Mouse (Mus musculus) kidney, embryonic 14.5 days (tissue): ENCODE measurements around the gene Alkbh7. TPM values are rescaled to one million over a fixed set of nuclear protein-coding genes. Genes with fewer than 3 reads are reported as not detected.

Experiments used
- ATAC-seq: fragments of 200-750 bp; cut with Nextera tagmentation; 2 replicates; pipeline ENCODE4 v1.8.0; 2017; ENCODE audit warnings: moderate number of reproducible peaks, mild to moderate bottlenecking, moderate TSS enrichment, moderate library complexity; ENCODE audit not compliant: low FRiP score, low TSS enrichment
- H3K27ac ChIP-seq: fragments of 300-500 bp; sonication (generic); 2 replicates; pipeline ENCODE4 v1.5.1; 2014; ENCODE audit warnings: low read depth, mild to moderate bottlenecking, low read length, moderate library complexity, mixed read lengths
- H3K27me3 ChIP-seq: fragments of 300-500 bp; sonication (generic); 2 replicates; pipeline ENCODE4 v1.6.1; 2014; ENCODE audit warnings: mild to moderate bottlenecking, low read length; ENCODE audit not compliant: control insufficient read depth, insufficient read depth
- H3K36me3 ChIP-seq: fragments of 300-500 bp; sonication (generic); 2 replicates; pipeline ENCODE4 v1.6.1; 2014; ENCODE audit warnings: low read length, mixed read lengths; ENCODE audit not compliant: control insufficient read depth, insufficient read depth
- H3K4me1 ChIP-seq: fragments of 300-500 bp; sonication (generic); 2 replicates; pipeline ENCODE4 v1.6.1; 2014; ENCODE audit warnings: low read length, mixed read lengths; ENCODE audit not compliant: control insufficient read depth, insufficient read depth
- H3K4me2 ChIP-seq: fragments of 300-500 bp; sonication (generic); replicated peaks from 2 replicates; pipeline ENCODE4 v1.6.1; 2014; ENCODE audit warnings: low read depth, mild to moderate bottlenecking, low read length
- H3K4me3 ChIP-seq: fragments of 300-500 bp; sonication (generic); 2 replicates; pipeline ENCODE4 v1.5.1; 2014; ENCODE audit warnings: mild to moderate bottlenecking, low read length
- H3K9ac ChIP-seq: fragments of 300-500 bp; sonication (generic); 2 replicates; pipeline ENCODE4 v1.6.1; 2014; ENCODE audit warnings: low read depth, mild to moderate bottlenecking, low read length, moderate library complexity
- H3K9me3 ChIP-seq: fragments of 300-500 bp; sonication (generic); 2 replicates; pipeline ENCODE4 v1.6.1; 2016; ENCODE audit warnings: low read length; ENCODE audit not compliant: control insufficient read depth
- WGBS: fragments of 180-500 bp; shearing (Covaris S2); extraction: QIAGEN DNeasy Blood & Tissue Kit; methylation state at CpG from one replicate; pipeline ENCODE4 v1.1.7; 2014; 5-methylcytosine and 5-hydroxymethylcytosine counted together
- polyA plus RNA-seq: library from polyadenylated mRNA; unstranded; fragments of >200 nt; fragmentation: Nextera tagmentation; extraction: Ambion mirVana; gene quantifications from 2 replicates; pipeline ENCODE4 v1.2.1, GENCODE M21; 2014

Gene Alkbh7
- polyA plus RNA-seq, 1 experiment from 2014 or later: 54.8 TPM

- 1% methylated on average over 51 of the region's 51 CpGs for WGBS
- ATAC-seq: peak; percentile 94
Observed at GRCm38 (mm10) chr17:57011236-57012141, 14.3 kb downstream of the Alkbh7 start, which contains the start of the genes Gtf2f1 and Gm17949. Gene Gtf2f1 (minus strand): TSS chr17:57011288. Gene Gm17949 (plus strand): TSS chr17:57011469.

DNA sequence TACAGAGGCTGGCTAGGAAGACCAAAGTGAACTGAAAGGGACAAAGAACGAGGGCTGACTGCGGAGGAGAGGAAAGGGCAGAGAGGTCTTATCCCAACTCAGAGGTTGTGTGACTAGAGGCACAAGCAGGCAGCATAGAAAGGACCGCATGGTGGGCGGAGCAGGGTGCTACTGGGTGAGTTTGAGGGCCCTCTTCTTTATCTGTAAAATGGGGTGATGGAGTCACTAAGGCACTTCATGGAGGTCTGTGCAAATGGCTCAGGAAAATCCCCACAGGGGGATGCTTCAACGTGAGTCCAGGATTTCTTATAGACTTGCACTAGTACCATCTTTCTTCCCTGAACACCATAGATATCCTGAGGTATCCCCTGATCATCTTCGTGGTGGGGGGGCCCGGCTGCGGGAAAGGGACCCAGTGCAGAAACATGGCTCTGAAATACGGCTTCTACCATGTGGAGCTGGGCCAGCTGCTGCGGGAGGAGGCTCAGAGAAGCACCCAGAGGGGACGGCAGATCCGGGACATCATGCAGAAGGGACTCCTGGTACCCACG lies 15.2 kb downstream of the Alkbh7 start:
- H3K4me3 ChIP-seq: peak overlapping the region; percentile 86
- peak overlapping the region; percentile 74 for H3K4me2 ChIP-seq
- H3K9me3 ChIP-seq: no peaks in the 10 kb centered on the region
- H3K4me1 ChIP-seq: peaks cover 12% of the 10 kb centered on the region; the same call in 1 of the 2 replicates
- H3K27me3 ChIP-seq: no peaks in the 10 kb centered on the region
- peaks cover 20% of the 10 kb centered on the region for H3K36me3 ChIP-seq
- ATAC-seq: no peak; the same call in 1 of the 2 replicates
- peak overlapping the region; percentile 74; the same call in 1 of the 2 replicates for H3K9ac ChIP-seq
- H3K27ac ChIP-seq: peak overlapping the region; percentile 74
- 69% methylated on average over 13 of the region's 13 CpGs for WGBS

More at GRCm38 (mm10) chr17:57011236-57012141, 14.3 kb downstream of the Alkbh7 start, which contains the start of the genes Gtf2f1 and Gm17949:
- Histone ChIP-seq H3K9ac (peak within 1 kb of the TSS; percentile 87), H3K27ac (peak within 1 kb of the TSS; percentile 74), H3K27me3 (no peaks in the 10 kb centered on the region), H3K9me3 (no peaks in the 10 kb centered on the region), H3K4me1 (peaks cover 12% of the 10 kb centered on the region; the same call in 1 of the 2 replicates), H3K36me3 (peaks cover 28% of the 10 kb centered on the region), H3K4me3 (peak within 1 kb of the TSS; percentile 86), H3K4me2 (peak within 1 kb of the TSS; percentile 91)

GRCm38 (mm10) chr17:57019693-57020092 lies 22.6 kb downstream of the Alkbh7 start:
- H3K9ac ChIP-seq: no peak overlapping the region
- no peaks in the 10 kb centered on the region for H3K9me3 ChIP-seq
- 88% methylated on average over 2 of the region's 2 CpGs for WGBS
- no peak for ATAC-seq
- no peaks in the 10 kb centered on the region for H3K27me3 ChIP-seq
- no peak overlapping the region for H3K27ac ChIP-seq
- H3K4me1 ChIP-seq: no peaks in the 10 kb centered on the region
- H3K36me3 ChIP-seq: peaks cover 48% of the 10 kb centered on the region
- no peak overlapping the region for H3K4me2 ChIP-seq
- no peak overlapping the region for H3K4me3 ChIP-seq

DNA sequence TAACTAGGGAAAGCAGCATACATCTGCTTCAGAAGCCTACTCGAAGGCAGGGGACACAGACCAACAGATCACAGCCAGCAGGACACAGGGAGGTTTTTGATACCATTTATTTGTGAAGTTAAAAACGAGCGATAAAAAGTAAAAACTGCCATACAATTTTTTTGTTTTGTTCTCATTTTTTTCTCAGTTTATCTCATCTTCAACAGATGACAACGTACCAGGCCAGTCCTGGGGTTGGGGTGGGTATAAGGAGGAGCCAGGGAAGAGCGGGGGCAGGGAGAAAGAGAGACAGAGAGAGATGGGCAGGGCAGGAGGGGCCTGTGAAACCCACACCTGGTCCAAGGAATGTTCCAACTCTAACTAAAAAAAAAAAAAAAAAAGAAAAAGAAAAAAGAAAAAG lies 23.8 kb downstream of the Alkbh7 start:
- H3K4me2 ChIP-seq: no peak overlapping the region
- ATAC-seq: no peak
- H3K9me3 ChIP-seq: no peaks in the 10 kb centered on the region
- WGBS: 90% methylated on average over 5 of the region's 5 CpGs
- no peak overlapping the region for H3K27ac ChIP-seq
- no peaks in the 10 kb centered on the region for H3K4me1 ChIP-seq
- H3K4me3 ChIP-seq: no peak overlapping the region
- H3K9ac ChIP-seq: no peak overlapping the region
- H3K27me3 ChIP-seq: no peaks in the 10 kb centered on the region
- H3K36me3 ChIP-seq: peaks cover 61% of the 10 kb centered on the region

DNA sequence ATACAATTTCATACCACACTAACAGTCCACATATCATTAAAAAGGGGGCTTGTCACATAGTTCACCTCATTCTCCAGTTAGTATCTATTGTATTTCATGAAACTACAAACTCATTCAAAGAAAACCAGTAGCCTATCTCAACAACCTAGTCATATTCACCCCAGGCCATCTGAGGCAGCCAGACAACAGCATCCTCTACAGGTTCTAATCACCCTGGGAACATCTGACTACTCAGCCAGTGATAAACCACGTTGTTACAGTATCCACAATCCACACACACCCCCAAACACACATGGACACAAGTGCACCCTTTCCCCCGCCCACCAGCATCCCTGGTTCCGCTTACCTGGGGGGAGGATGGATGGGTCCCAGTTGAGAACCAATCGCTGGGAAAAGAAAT lies 30.3 kb downstream of the Alkbh7 start:
- Histone ChIP-seq H3K4me2 (no peak overlapping the region), H3K9me3 (no peaks in the 10 kb centered on the region), H3K9ac (no peak overlapping the region), H3K27me3 (no peaks in the 10 kb centered on the region), H3K4me3 (no peak overlapping the region), H3K27ac (no peak overlapping the region), H3K4me1 (peaks cover 14% of the 10 kb centered on the region), H3K36me3 (peaks cover 67% of the 10 kb centered on the region)
- no peak for ATAC-seq
- WGBS: 83% methylated on average over 4 of the region's 4 CpGs

DNA sequence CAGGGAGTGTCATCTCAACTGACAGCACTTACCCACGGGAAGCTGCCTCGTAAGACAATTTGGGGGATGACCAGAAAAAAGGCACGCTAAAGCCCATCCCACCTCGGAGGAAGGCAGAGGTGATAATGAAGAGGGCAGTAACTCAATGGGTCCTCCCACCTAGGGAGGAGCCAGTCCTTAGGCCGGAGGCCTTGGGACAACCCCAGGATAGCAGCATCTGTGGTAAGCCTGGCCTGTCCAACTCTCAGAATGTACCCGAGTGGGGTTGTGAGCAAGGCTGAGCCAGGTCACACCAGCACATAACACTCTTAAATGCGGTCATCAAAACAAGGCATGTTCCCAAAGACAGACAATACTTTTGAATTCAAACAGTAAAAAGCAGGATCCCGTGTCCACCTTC lies 32.6 kb downstream of the Alkbh7 start:
- Histone ChIP-seq H3K9ac (peak overlapping the region; percentile 100), H3K4me3 (peak overlapping the region; percentile 71), H3K27me3 (no peaks in the 10 kb centered on the region), H3K36me3 (peaks cover 45% of the 10 kb centered on the region), H3K4me1 (peaks cover 15% of the 10 kb centered on the region), H3K27ac (no peak overlapping the region), H3K4me2 (peak overlapping the region; percentile 71), H3K9me3 (no peaks in the 10 kb centered on the region)
- WGBS: 24% methylated on average over 8 of the region's 8 CpGs
- ATAC-seq: no peak

GRCm38 (mm10) chr17:57030931-57031660 lies 34.0 kb downstream of the Alkbh7 start, which contains the start of gene Khsrp:
Gene Khsrp (minus strand): TSS chr17:57031522.
- WGBS: 2% methylated on average over 67 of the region's 99 CpGs
- H3K9me3 ChIP-seq: no peaks in the 10 kb centered on the region
- ATAC-seq: no peak

DNA sequence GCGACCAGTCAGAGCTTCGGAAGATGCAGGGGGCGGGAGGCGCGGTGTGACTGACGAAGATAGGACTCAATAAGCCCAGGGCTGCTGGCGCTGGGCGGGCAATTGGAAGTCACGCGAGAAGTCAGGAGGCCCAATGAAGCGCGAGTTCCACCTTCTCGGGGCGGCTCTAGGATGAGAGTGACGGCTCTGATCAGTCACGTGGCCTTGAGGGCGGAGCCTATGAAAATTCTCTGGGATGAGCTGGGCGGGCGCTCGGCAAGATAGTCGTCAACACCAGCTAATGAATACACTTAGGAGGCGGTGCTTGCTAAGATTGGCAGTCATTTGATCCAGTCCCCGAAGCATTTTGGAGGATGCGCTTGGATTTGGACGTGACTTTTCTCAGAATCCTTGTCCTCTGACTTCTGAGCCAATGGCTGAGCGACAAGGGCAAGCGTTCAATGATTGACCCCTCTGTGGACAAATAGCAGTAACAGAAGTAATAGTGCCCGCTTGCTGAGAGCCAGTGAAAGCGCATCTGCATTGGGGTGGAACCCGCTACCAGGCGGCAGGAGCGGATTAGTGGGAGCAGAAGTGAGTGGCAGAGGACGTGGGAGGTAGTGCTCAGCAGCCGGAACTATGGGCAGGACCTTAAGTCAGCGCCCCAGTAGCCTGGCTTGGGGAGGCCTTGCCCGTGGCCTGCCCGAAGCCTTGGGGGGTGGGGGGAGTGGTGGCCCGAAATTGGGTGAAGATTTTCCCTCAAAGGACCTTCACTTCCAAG lies 34.7 kb downstream of the Alkbh7 start:
- WGBS: under 1% methylated on average over 38 of the region's 38 CpGs
- peak overlapping the region; percentile 100 for H3K9ac ChIP-seq
- ATAC-seq: peak; percentile 96

More at GRCm38 (mm10) chr17:57030931-57031660, 34.0 kb downstream of the Alkbh7 start, which contains the start of gene Khsrp:
- Histone ChIP-seq H3K27ac (peak within 1 kb of the TSS; percentile 93), H3K4me3 (peak within 1 kb of the TSS; percentile 71), H3K4me1 (peaks cover 15% of the 10 kb centered on the region), H3K36me3 (peaks cover 31% of the 10 kb centered on the region), H3K27me3 (no peaks in the 10 kb centered on the region), H3K4me2 (peak within 1 kb of the TSS; percentile 71), H3K9ac (peak within 1 kb of the TSS; percentile 100)

More for the DNA sequence above, 34.7 kb downstream of the Alkbh7 start:
- H3K4me1 ChIP-seq: peaks cover 15% of the 10 kb centered on the region
- H3K36me3 ChIP-seq: peaks cover 23% of the 10 kb centered on the region
- H3K9me3 ChIP-seq: no peaks in the 10 kb centered on the region
- H3K27ac ChIP-seq: peak overlapping the region; percentile 82
- peak overlapping the region; percentile 50 for H3K4me2 ChIP-seq
- H3K4me3 ChIP-seq: peak overlapping the region; percentile 71
- no peaks in the 10 kb centered on the region for H3K27me3 ChIP-seq
